Mouse (Mus musculus) neural tube, embryonic 11.5 days (tissue): Measurements from ENCODE around the gene Smpdl3b. TPM values are rescaled to one million over a fixed set of nuclear protein-coding genes. Genes with fewer than 3 reads are reported as not detected.

Experiments used
- ATAC-seq: fragments of 200-750 bp; cut with Nextera tagmentation; 2 replicates; pipeline ENCODE4 v1.8.0; 2017; ENCODE audit warnings: moderate number of reproducible peaks, mild to moderate bottlenecking, moderate TSS enrichment, moderate library complexity; ENCODE audit not compliant: insufficient read depth, low FRiP score, low TSS enrichment
- DNase-seq: peaks from one replicate; pipeline ENCODE4 v3.0.0-alpha.2; 2015; ENCODE audit warnings: low spot score
- H3K27ac ChIP-seq: fragments of 300-500 bp; sonication (generic); 2 replicates; pipeline ENCODE4 v1.5.1; 2014; ENCODE audit warnings: low read depth, mild to moderate bottlenecking, low read length
- H3K27me3 ChIP-seq: fragments of 300-500 bp; sonication (generic); 2 replicates; pipeline ENCODE4 v1.6.1; 2014; ENCODE audit warnings: mild to moderate bottlenecking, low read length, mixed read lengths; ENCODE audit not compliant: control insufficient read depth, insufficient read depth
- H3K36me3 ChIP-seq: fragments of 300-500 bp; sonication (generic); 2 replicates; pipeline ENCODE4 v1.6.1; 2014; ENCODE audit warnings: mild to moderate bottlenecking, low read length, moderate library complexity, mixed read lengths; ENCODE audit not compliant: control insufficient read depth, insufficient read depth
- H3K4me1 ChIP-seq: fragments of 300-500 bp; sonication (generic); 2 replicates; pipeline ENCODE4 v1.6.1; 2014; ENCODE audit warnings: low read length, mixed read lengths; ENCODE audit not compliant: control insufficient read depth, insufficient read depth
- H3K4me2 ChIP-seq: fragments of 300-500 bp; sonication (generic); 2 replicates; pipeline ENCODE4 v1.6.1; 2014; ENCODE audit warnings: low read depth, mild to moderate bottlenecking, moderate library complexity
- H3K4me3 ChIP-seq: fragments of 300-500 bp; sonication (generic); 2 replicates; pipeline ENCODE4 v1.5.1; 2014; ENCODE audit warnings: low read depth, low read length
- H3K9ac ChIP-seq: fragments of 300-500 bp; sonication (generic); 2 replicates; pipeline ENCODE4 v1.6.1; 2014; ENCODE audit warnings: mild to moderate bottlenecking, low read length
- H3K9me3 ChIP-seq: fragments of 300-500 bp; sonication (generic); 2 replicates; pipeline ENCODE4 v1.6.1; 2016; ENCODE audit warnings: low read length; ENCODE audit not compliant: control insufficient read depth
- WGBS: fragments of 180-500 bp; shearing (Covaris S2); extraction: QIAGEN DNeasy Blood & Tissue Kit; methylation state at CpG from one replicate; pipeline ENCODE4 v1.1.7; 2014; 5-methylcytosine and 5-hydroxymethylcytosine counted together
- polyA plus RNA-seq: library from polyadenylated mRNA; unstranded; fragments of >200 nt; fragmentation: Nextera tagmentation; extraction: Ambion mirVana; gene quantifications from 2 replicates; pipeline ENCODE4 v1.2.1, GENCODE M21; 2014

Gene Smpdl3b
- polyA plus RNA-seq, result 1.8 and 2.0 TPM in 2 replicates

DNA sequence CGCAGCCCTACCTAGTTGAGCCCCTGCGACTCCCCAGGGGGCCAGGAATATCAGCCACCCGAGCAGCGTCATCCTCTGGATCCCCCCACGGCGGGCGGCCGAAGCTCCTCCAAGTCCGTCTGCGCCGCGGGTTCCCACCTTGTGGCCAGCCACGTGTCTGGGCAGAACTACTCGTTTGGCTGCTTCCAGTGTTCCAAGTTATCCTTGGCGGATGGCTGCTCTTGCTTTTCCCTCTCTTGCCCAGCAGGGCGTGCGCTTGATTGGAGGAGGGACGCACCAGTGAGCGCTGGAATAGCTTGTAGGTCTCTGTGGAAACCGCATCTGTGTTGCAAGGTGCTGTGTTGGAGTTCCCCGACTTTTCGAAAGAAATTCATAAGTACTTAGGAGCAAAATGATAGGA, at the start of gene Smpdl3b:
Smpdl3b (minus strand) TSS at position 279 of the 400 bp plus-strand sequence.
- 1% methylated on average over 22 of the region's 22 CpGs for WGBS
- DNase-seq, result peak; percentile 80

DNA sequence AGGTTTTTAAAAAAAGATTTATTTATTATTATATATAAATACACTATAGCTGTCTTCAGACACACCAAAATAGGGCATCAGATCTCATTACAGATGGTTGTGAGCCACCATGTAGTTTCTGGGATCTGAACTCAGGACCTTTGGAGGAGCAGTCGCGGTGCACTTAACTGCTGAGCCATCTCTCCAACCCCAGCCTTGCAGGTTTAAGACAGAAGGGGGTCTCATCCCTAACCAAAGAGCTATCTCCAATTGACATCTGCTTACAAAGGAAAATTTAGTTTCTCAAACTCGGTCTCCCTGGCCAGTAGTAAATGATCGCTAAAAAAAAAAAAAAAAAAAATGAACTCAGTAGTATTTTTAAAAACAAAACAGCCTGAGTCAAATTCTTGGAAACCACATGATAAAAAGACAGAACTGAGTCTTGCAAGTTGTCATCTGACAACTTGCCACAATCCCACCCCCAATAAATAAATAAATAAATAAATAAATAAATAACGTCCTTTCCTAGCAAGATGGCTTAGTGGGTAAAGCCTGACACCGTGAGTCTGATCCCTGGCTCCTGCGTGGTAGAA, 49.7 kb upstream of the Smpdl3b start:
- DNase-seq, result no peak
- 88% methylated on average over 7 of the region's 7 CpGs for WGBS
- Histone ChIP-seq H3K27ac (no peak overlapping the region), H3K36me3 (no peaks in the 10 kb centered on the region), H3K4me2 (no peak overlapping the region), H3K27me3 (no peaks in the 10 kb centered on the region), H3K9me3 (no peaks in the 10 kb centered on the region), H3K4me1 (no peaks in the 10 kb centered on the region), H3K4me3 (no peak overlapping the region), H3K9ac (no peak overlapping the region)
- ATAC-seq, result no peak

More for the DNA sequence above, at the start of gene Smpdl3b:
- Histone ChIP-seq H3K9ac (peak within 1 kb of the TSS; percentile 56), H3K9me3 (no peaks in the 10 kb centered on the region), H3K27ac (no peak within 1 kb of the TSS), H3K27me3 (0 out of 2 replicates have a peak, but pooled peaks cover 2% of the 10 kb centered on the region), H3K36me3 (no peaks in the 10 kb centered on the region), H3K4me1 (no peaks in the 10 kb centered on the region), H3K4me2 (peak within 1 kb of the TSS; percentile 68), H3K4me3 (peak within 1 kb of the TSS; percentile 27)
- ATAC-seq, result peak; percentile 38; the same call in 1 of the 2 replicates

DNA sequence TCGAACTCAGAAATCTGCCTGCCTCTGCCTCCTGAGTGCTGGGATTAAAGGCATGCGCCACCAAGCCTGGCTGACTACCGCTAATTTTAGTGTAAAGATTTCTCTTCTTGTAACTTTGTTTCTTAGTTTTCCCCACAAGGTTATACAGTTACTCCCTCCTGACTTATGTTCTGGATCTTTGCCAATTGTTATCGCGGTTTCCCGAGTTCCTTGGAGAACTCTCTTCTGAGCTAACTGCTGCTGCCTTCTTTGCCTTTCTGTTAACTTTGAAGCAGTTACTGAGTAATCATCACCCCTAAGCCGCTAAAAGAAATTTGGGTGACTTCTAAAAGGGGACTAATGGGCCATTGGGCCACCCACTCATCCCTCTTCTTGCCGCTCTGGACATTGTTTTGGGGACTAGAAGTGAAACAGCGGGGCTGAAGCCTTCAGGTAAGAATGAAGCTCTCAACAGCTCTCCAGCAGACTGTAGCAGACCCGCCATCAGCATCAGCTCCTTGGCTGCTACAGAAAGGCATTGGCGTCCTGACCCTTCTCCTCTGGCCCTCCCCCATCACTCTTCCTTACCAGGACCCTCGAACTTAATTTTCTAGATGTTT, 48.6 kb upstream of the Smpdl3b start:
- no peak overlapping the region for H3K4me2 ChIP-seq
- ATAC-seq, result no peak
- H3K4me3 ChIP-seq, result no peak overlapping the region
- H3K27me3 ChIP-seq, result no peaks in the 10 kb centered on the region
- H3K9ac ChIP-seq, result no peak overlapping the region
- no peak overlapping the region for H3K27ac ChIP-seq
- no peaks in the 10 kb centered on the region for H3K4me1 ChIP-seq
- H3K36me3 ChIP-seq, result no peaks in the 10 kb centered on the region
- H3K9me3 ChIP-seq, result no peaks in the 10 kb centered on the region
- no peak for DNase-seq
- 93% methylated on average over 12 of the region's 12 CpGs for WGBS

DNA sequence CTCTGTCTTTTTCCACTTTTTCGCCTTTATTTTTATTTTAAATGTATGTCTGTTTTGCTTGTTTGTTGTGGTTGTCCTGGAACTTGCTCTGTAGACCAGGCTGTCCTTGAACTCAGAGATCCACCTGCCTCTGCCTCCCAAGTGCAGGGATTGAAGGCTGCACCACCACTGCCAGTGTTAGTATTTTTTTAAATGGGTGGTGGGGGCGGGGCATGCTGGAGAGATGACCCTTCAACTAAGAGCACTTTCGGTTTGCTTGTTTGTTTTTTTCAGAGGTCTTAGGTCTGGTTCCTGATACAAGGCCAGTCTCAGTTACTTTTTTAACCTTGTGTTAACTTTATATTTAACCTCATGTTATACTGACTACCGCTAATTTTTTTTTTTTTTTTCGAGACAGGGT, 48.1 kb upstream of the Smpdl3b start:
- Histone ChIP-seq H3K27me3 (no peaks in the 10 kb centered on the region), H3K36me3 (no peaks in the 10 kb centered on the region), H3K4me1 (no peaks in the 10 kb centered on the region), H3K27ac (no peak overlapping the region), H3K9ac (no peak overlapping the region), H3K9me3 (no peaks in the 10 kb centered on the region), H3K4me3 (no peak overlapping the region), H3K4me2 (no peak overlapping the region)
- ATAC-seq, result no peak
- WGBS, result 76% methylated on average over 5 of the region's 5 CpGs
- no peak for DNase-seq

DNA sequence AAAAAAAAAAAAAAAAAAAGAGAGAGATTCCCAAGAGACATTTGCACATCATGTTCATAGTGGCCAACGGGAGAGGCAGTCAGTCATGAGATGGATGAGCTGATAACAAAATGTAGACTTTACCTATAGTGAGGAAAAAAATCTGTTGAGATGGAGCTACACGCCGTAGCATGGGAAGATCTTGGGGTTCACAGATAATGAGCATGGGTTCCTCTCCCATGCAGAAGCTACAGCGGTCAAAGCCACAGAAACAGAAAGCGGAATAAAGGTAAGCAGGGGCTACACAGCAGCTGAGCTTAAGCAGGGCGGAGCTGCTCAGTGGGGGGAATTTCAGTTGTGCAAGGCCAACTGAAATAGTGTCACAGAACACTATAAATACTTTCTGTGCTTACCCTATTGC, 47.3 kb upstream of the Smpdl3b start:
- Histone ChIP-seq H3K4me3 (no peak overlapping the region), H3K27me3 (no peaks in the 10 kb centered on the region), H3K27ac (no peak overlapping the region), H3K9ac (no peak overlapping the region), H3K36me3 (no peaks in the 10 kb centered on the region), H3K9me3 (no peaks in the 10 kb centered on the region), H3K4me2 (no peak overlapping the region), H3K4me1 (no peaks in the 10 kb centered on the region)
- ATAC-seq (no peak), DNase-seq (no peak)
- 92% methylated on average over 6 of the region's 6 CpGs for WGBS

DNA sequence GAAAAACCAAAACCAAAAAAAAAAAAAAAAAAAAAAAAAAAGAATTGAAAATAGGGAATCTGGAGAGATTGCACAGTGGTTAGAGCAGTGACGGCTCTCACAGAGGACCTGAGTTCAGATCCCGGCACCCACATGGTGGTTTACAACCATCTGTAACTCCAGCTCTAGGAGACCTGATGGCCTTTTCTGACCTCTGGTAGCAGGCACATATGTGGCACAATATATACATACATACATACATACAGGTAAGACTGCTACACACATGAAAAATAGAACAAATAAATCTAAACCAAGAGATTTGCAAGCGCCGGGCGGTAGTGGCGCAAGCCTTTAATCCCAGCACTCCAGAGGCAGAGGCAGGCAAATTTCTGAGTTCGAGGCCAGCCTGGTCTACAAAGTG, 46.8 kb upstream of the Smpdl3b start:
- Histone ChIP-seq H3K36me3 (no peaks in the 10 kb centered on the region), H3K4me3 (no peak overlapping the region), H3K27me3 (no peaks in the 10 kb centered on the region), H3K9me3 (no peaks in the 10 kb centered on the region), H3K4me1 (no peaks in the 10 kb centered on the region), H3K4me2 (no peak overlapping the region), H3K9ac (no peak overlapping the region), H3K27ac (no peak overlapping the region)
- DNase-seq (no peak), ATAC-seq (no peak)
- WGBS, result 96% methylated on average over 7 of the region's 7 CpGs

DNA sequence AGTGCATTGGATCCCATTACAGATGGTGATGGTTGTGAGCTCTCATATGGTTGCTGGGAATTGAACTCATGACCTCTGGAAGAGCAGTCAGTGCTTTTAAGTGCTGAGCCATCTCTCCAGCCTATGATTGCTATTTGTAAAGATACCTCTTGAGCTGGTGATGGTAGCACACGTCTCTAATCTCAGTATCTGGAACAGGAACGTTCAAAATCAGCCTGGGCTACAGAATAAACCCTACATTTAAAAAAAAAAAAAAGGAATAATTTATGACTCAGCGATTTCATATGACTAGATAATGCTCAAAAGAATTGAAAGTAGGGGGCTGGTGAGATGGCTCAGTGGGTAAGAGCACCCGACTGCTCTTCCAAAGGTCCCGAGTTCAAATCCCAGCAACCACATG, 46.2 kb upstream of the Smpdl3b start:
- no peaks in the 10 kb centered on the region for H3K36me3 ChIP-seq
- no peak overlapping the region for H3K4me2 ChIP-seq
- H3K9me3 ChIP-seq, result no peaks in the 10 kb centered on the region
- ATAC-seq (no peak), DNase-seq (no peak)
- H3K4me1 ChIP-seq, result no peaks in the 10 kb centered on the region
- no peak overlapping the region for H3K9ac ChIP-seq
- WGBS, result 86% methylated on average over 5 of the region's 5 CpGs
- H3K27ac ChIP-seq, result no peak overlapping the region
- H3K4me3 ChIP-seq, result no peak overlapping the region
- no peaks in the 10 kb centered on the region for H3K27me3 ChIP-seq

DNA sequence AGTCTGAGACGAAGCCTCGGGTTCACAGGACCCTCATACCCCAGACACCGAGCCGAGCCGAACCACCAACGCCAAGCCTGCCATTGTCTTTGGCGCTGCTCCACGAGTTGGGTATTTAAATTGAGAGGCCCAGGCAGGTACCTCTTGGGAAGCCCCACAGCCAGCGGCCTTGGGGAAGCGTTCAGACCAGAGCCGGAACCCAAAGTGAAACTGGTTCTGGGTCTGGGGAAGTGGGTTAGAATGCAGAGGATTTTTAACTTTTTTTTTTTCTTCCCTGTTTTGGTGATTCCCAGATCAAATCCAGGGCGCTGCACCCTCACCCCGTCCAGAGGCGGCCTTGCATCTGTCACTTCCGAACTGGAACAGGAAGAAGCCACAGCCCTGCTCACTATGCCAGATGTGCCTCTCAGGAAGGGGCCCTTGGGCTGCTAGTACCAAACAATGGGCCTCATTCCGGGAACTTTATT, 45.2 kb upstream of the Smpdl3b start:
- DNase-seq (no peak), ATAC-seq (no peak)
- no peak overlapping the region for H3K9ac ChIP-seq
- H3K27me3 ChIP-seq, result no peaks in the 10 kb centered on the region
- H3K4me2 ChIP-seq, result no peak overlapping the region
- H3K9me3 ChIP-seq, result no peaks in the 10 kb centered on the region
- no peaks in the 10 kb centered on the region for H3K36me3 ChIP-seq
- 68% methylated on average over 16 of the region's 16 CpGs for WGBS
- no peak overlapping the region for H3K4me3 ChIP-seq
- no peak overlapping the region for H3K27ac ChIP-seq
- H3K4me1 ChIP-seq, result no peaks in the 10 kb centered on the region
